Mouse (Mus musculus) cerebellum, postnatal 4 days (tissue): ENCODE measurements around the gene Sh3bp2.

Experiments used
- DNase-seq, 2 experiments: peaks; one replicate each; pipeline ENCODE4 v3.0.0; 2022; ENCODE audit warnings: low spot score in 2 of 2, mixed read lengths in 1 of 2

Gene Sh3bp2

GRCm38 (mm10) chr5:34526477-34526775 lies 788 bp downstream of the Sh3bp2 start:
- no peak for DNase-seq

- no peak for DNase-seq
These were observed 1.7 kb downstream of the Sh3bp2 start for GRCm38 (mm10) chr5:34527352-34527751.

- DNase-seq: no peak
These were observed 3.1 kb downstream of the Sh3bp2 start for GRCm38 (mm10) chr5:34528724-34529123.

- DNase-seq: no peak
These were observed 4.5 kb downstream of the Sh3bp2 start for GRCm38 (mm10) chr5:34530116-34530515.

GRCm38 (mm10) chr5:34530687-34531086 lies 5.0 kb downstream of the Sh3bp2 start:
- DNase-seq: no peak

- no peak for DNase-seq
These were observed 7.4 kb downstream of the Sh3bp2 start for GRCm38 (mm10) chr5:34533066-34533465.

- DNase-seq: no peak
These were observed 8.2 kb downstream of the Sh3bp2 start for GRCm38 (mm10) chr5:34533820-34534219.

GRCm38 (mm10) chr5:34534776-34535581 lies 9.3 kb downstream of the Sh3bp2 start:
- no peak for DNase-seq

- DNase-seq: no peak
These were observed 10.2 kb downstream of the Sh3bp2 start for GRCm38 (mm10) chr5:34535831-34536230.

GRCm38 (mm10) chr5:34538079-34538478 lies 12.4 kb downstream of the Sh3bp2 start:
- DNase-seq: no peak

- no peak for DNase-seq
These were observed 12.9 kb downstream of the Sh3bp2 start for GRCm38 (mm10) chr5:34538527-34538926.

- no peak for DNase-seq
These were observed 13.5 kb downstream of the Sh3bp2 start for GRCm38 (mm10) chr5:34539121-34539520.

- no peak for DNase-seq
These were observed 16.5 kb downstream of the Sh3bp2 start for GRCm38 (mm10) chr5:34542166-34542565.

GRCm38 (mm10) chr5:34543114-34543513 lies 17.5 kb downstream of the Sh3bp2 start:
- DNase-seq: no peak

GRCm38 (mm10) chr5:34547410-34547809 lies 21.8 kb downstream of the Sh3bp2 start:
- no peak for DNase-seq

GRCm38 (mm10) chr5:34549135-34549482 lies 23.5 kb downstream of the Sh3bp2 start:
- DNase-seq: peak in 1 of 2 experiments; percentile 12

GRCm38 (mm10) chr5:34549483-34550221 lies 24.0 kb downstream of the Sh3bp2 start:
- DNase-seq: peak; percentile 33 to 59

GRCm38 (mm10) chr5:34550251-34550650 lies 24.6 kb downstream of the Sh3bp2 start:
- no peak for DNase-seq

- no peak for DNase-seq
These were observed 26.2 kb downstream of the Sh3bp2 start for GRCm38 (mm10) chr5:34551821-34552220.

GRCm38 (mm10) chr5:34563854-34564253 lies 38.2 kb downstream of the Sh3bp2 start:
- DNase-seq: no peak

GRCm38 (mm10) chr5:34564291-34564690 lies 38.7 kb downstream of the Sh3bp2 start:
- no peak for DNase-seq

- no peak for DNase-seq
These were observed 40.1 kb downstream of the Sh3bp2 start for GRCm38 (mm10) chr5:34565545-34566283.

GRCm38 (mm10) chr5:34571551-34571950 lies 45.9 kb downstream of the Sh3bp2 start:
- no peak for DNase-seq
